Mouse (Mus musculus) right cerebral cortex, postnatal 10 days (tissue): ENCODE measurements around the gene Anapc15.
A peak's percentile ranks its signal among the peaks of the same experiment; 100 is the strongest.

Source experiments
- DNase-seq, 2 experiments: peaks; one replicate each; pipeline ENCODE4 v3.0.0; 2021; ENCODE audit warnings: low spot score in 2 of 2

The Anapc15 gene

DNA sequence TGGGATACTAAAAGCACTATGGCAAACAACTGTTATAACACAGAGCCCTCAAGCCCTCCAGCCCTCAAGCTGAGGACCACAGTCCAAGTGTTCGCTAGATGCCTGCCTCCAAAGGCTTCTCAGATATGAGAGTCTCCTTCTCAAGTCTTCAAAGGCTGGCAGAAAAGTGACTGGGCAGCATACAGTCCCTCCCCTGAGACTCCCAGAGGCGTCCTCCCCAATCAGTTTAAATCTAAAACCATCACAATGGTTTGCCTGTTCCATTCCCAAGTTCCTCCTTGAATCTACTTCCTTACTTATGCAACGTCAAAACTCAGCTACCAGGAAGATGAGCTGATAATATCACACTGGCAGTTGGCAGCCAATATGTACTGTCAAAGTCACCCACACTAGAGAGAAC lies at the start of gene Anapc15:
TSS of gene Anapc15 (plus strand) at position 301 of the 400 bp plus-strand sequence.
- no peak for DNase-seq

DNA sequence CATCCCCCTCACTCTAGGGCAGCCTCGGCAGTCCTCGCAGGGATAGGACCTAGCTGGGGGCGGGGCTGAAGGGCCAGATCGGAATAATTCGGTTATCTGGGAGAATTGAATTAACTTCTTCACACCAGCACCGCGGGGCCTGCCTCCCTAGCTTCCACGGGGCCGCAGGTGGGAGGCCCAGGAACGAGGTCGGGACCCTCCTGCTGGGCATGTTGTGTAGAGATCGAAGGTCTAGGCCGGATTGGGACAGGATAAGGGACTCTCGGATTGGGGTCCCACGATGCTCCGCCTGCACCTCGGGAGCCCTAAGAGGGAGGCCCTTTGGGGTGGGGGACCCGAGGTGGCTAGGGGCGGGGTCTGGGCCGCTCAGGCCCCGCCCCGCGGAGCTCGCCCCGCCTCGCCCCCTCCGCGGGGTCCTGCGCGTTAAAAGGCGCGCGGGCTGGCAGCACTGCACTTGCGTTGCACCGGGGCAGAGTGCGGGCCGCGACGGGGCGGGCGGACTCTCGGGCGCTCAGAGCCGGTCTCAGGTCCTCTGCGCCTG lies 45.6 kb upstream of the Anapc15 start, which contains the start of gene Phox2a:
TSS of gene Phox2a (plus strand) at position 453 of the 541 bp plus-strand sequence.
- no peak for DNase-seq

- DNase-seq: no peak
These were observed 43.1 kb upstream of the Anapc15 start for GRCm38 (mm10) chr7:101820295-101821030.

- DNase-seq: peak in 1 of 2 experiments; percentile 47
These were observed 41.7 kb upstream of the Anapc15 start for GRCm38 (mm10) chr7:101821571-101822501.

DNA sequence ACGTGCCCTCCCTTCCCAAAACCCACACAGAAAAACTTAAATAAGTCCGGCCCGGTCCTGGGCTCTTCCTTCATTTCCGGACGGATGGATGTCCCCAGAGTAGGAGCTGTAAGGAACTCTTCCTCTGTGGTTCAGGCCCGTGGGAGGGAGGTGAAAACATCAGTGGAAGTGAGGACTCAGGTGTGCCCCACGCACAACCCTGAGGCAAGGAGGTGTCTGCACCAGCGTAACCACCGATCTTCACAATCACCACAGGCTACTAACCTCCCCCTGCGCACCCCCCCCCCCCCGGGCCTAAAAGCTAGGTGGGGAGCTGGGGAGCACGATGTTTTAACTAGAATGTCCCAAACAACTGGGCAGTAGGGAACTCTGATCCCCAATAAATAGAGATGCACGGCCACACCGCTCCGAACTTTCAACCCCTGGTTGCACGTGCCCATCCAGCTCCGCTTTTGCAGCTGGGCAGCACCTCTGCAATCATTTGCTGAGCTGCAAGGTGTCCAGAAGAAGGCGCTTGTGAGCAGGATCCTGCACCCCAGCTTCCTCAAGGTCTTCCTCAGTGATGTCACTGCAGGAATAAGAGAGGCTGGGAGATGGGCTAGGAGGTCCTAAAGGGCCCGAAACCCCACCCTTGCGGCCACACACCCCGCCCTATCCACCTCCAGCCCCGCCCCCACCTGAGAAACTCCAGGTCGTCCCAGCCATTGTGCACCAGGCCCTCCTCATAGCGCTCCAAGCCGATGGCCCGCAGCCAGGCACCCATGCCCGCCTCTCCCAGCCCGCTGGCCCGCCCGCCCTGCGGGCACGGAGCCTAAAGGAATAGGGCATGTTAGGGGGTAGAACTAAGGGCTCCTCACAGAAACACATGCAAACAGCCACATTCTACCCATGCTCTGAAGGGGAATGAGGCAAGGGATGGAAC lies 40.4 kb upstream of the Anapc15 start:
- DNase-seq: no peak

DNA sequence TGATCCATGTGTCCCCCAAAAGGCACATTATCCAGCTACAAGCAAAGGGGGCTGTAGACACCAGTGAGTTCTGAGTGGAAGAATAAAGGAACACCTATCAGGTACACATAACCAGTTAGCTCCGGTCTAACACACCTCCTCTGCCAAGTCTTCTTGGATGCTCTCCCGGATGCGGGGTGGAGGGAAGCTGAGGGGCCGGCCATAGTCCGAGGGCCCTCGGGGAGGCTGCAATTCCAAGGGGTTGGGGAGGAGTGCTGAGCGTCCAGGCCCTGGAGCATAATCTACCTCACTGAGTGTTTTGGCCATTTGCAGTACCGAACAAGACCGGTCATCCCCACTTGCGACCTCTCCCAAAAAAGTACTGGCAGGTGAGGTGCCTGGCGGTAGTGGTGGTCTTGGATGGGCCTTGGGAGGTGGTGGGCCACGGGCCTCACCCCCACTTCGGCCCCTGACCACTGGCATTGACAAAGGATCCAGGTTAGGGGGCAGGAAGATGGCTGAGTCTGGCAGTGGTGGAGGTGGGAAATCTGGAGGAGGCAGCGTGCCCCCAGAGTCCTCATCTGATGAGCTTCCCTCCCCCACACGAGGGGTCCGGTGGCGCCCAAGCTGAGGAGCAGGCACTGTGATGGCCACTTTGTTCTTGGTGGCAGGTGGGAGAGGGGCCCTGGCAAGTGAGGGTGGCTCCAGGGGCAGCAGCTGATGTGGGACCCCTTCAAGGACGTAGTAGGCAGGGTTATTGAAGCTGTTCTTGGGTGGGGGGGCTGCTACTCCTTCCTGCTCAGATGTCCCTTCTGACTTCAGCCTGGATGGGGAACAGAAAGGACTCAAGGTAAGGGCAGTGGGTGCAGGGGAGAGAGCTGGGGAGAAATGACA lies 39.5 kb upstream of the Anapc15 start:
- DNase-seq: no peak

GRCm38 (mm10) chr7:101830373-101830772 lies 33.1 kb upstream of the Anapc15 start:
- no peak for DNase-seq

DNA sequence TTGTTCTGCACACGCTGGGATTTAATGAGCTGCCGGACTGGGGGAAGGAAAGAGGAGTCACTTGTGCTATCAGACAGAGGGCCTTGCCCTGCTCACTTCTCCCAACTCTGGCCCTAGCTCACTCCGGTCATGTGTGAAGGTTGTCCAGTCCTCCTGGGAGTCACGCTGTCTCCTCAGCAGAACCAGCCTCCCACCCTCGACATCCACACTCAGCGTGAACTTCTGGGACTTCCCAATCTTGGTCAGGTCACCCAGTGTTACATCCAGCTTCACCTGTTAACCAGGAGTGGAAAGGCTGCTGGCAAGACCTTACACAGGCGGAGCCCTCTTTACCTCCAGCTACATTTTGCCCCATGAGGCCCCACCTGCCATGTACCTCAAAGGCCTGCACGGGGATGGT lies 32.1 kb upstream of the Anapc15 start:
- no peak for DNase-seq

DNA sequence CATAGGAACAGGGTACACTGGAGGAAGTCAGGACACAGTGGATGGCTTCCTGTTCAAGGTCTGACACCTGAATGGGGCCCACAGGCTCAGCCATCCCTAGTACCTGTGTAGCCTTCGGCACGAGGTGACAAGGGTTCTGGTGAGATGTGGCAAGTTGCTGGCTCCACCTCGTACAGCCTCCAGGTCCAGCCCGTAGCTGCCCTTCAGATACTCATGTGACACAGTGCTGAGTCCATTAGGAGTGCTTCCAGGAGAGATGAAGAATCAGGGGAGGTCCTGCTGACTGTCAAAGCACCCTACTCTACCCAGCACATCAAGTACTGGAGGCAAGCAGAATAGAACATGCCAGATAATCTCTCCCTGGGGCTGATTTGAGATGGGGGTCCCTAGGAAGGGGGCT lies 31.1 kb upstream of the Anapc15 start:
- no peak for DNase-seq

GRCm38 (mm10) chr7:101833352-101833751 lies 30.2 kb upstream of the Anapc15 start:
- no peak for DNase-seq

DNA sequence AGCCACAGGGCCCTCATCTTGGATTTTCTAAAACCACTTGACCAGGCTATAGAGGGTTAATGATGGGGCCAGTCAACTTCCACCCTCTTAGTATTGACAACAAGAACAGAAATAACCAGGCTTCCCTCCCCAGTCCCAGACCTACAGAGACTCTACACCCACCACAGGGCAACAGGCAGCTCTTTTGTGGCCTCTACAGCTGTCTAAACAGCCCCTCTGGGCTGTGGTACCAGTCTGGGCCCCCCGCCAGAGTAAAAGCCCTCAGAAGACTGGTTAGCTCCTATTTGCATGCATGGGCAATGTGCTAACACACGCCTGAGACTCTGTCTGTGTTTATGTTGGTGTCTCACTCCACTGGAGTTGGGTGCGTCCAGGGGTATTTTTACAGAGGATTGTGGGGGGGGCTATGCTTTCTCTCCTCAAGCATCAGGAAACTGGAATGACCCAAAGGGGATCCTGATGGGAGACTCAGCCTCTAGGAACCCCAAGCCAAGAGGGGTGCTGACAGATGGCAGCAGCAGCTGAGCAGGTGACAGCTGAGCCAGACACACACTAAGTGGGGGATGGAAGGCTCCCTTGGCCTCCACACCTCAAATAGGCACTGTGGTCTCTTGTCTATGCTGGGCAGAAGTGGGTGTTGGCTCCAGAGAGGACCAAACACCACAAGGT lies 29.5 kb upstream of the Anapc15 start:
- DNase-seq: peak; percentile 65 to 66

DNA sequence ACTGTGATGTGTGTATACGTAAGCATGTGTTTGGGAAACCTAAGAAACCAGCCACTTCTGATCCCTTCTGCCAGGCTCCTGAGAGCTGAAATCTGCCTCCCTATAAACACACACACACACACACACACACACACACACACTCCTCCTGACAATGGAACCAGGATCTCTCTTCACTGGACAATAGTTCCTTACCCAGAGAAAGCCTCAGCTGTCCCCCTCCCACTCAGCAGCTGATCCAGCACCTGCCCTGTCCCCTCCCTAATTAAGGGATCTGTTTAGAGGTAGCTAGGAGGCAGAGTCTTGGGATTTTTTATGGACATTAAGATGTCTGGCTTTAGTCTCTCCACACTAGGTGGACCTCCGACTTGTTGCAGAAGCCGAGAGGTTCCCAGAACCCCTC lies 28.6 kb upstream of the Anapc15 start:
- no peak for DNase-seq

DNA sequence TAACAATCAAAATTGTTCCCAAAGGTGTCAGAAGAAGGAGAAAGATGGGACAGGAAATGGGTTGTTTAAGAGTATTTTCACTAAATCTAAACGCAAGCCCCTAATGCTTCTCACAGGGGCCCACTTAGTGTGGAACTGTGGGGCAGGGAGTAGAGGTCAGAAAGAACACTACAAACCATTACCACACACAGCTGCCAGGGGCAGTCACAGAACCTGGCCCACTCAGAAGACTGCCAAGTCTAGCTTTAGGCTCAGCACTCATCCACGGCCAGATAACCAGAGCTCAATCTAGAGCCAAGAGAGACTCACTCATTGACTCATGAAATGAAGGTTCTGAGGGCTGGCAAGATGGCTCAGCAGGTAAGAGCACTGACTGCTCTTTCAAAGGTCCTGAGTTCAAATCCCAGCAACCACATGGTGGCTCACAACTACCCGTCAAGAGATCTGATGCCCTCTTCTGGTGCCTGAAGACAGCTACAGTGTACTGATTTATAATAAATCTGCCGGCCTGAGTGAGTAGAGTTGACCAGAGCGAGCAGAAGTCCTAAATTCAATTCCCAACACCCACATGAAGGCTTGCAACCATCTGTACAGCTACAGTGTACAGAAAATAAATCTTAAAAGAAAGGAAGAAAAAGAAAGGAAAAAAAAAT lies 27.9 kb upstream of the Anapc15 start:
- DNase-seq: no peak

- DNase-seq: peak; percentile 62 to 73
These were observed 27.0 kb upstream of the Anapc15 start for GRCm38 (mm10) chr7:101836271-101837153.

DNA sequence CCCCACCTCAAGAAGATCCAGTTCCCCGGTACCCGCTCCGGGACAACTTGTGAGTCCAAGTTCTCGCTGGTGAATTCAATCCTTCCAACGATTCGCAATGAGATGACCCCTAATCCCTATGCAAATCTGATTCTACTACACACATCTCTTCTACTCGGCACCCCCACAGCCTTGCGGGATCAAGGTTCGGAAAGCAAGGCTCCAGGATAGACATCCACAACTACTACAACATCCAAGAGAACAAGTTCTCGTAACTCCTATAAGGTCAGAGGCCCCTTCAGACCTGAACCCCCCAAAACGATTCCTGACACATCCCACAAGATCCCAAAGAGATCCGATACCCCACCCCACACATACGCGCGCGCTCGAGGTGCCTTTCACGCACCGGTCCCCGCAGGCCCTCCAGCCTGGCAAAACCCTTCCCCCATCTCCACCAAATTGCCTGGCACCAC lies 26.3 kb upstream of the Anapc15 start:
- DNase-seq: peak in 1 of 2 experiments; percentile 42

- DNase-seq: peak; percentile 78 to 82
These were observed 25.7 kb upstream of the Anapc15 start, which contains the start of gene Inppl1 for GRCm38 (mm10) chr7:101837606-101838471. Inppl1 (minus strand) TSS chr7:101838229.

GRCm38 (mm10) chr7:101844186-101844585 lies 19.3 kb upstream of the Anapc15 start:
- DNase-seq: no peak
